Mouse (Mus musculus) liver, embryonic 14.5 days (tissue): ENCODE results near the gene Prkaca.

ENCODE experiments used
- CTCF ChIP-seq: IDR thresholded peaks from 2 replicates; pipeline ENCODE4 v1.5.1; 2016; ENCODE audit warnings: antibody characterized with exemption, low read depth, control low read depth
- EP300 ChIP-seq: IDR thresholded peaks from 2 replicates; pipeline ENCODE4 v1.6.1; 2016; ENCODE audit warnings: antibody characterized with exemption, low read depth

DNA sequence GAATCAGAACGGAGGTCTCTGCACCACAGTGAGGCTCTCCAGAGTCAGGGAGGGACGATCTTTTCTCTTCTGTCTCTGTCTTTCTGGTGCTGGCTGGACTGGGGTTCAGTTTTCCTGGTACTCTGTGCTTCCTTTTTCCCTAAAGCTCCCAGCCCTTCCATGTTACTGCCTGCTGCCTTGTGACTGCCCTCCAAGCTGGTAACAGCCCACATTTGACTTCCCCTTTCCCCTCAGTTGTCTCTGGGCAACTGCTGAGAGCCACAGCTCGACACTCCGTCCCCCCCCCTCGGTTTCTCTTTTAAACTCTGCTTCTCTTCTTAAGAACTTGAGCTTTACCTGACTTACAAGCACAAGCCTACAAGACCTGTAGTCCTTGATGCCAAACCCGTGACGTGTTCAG, 16.4 kb downstream of the Prkaca start:
- no peak for TF ChIP-seq CTCF
- TF ChIP-seq EP300: no peak
